Mouse (Mus musculus): ENCODE data around the gene Gm20431.
A peak's percentile ranks its signal among the peaks of the same experiment; 100 is the strongest.

Gm20431 gene

GRCm38 (mm10) chr2:167599195-167599594 lies 62.1 kb downstream of the Gm20431 start:
- DNase-seq (ENCODE audit: low spot score) = no peak

DNA sequence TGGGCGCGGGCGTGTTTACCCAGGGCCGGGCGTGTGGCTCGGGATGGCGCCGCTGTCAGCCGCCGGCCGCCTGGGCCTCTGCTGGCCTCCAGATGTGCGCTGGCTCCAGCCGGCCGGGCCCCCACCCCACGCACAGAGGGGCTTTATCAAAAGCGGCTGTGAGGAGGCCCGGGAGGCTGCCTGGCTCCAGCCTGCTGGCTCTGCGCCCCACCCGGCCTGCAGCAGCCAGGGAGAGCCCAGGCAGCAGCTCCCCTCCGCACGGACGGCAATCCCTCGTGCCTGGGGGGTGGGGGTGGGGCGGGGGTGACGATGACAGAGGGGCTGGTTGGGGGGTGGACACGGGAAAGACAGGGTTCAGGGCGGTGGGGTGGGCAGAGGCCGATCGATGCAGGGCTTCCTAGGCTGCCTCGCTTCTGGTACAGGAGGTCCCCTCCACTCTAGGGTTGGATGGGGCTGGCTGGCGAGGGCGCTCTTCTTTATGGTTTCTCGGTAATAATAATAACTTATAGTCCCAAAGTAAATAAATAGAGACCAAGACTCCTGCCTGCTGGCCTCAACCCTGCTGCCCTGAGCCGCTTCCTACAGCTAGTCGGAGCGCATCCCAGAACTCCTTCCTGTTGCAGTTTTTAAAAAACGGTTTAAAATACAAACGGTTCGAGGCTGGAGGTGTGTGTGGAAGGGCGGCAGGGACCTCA lies 63.7 kb downstream of the Gm20431 start:
- DNase-seq (ENCODE audit: low spot score) = no peak

GRCm38 (mm10) chr2:167596726-167597491 lies 64.4 kb downstream of the Gm20431 start:
- no peak for DNase-seq (ENCODE audit: low spot score)

DNA sequence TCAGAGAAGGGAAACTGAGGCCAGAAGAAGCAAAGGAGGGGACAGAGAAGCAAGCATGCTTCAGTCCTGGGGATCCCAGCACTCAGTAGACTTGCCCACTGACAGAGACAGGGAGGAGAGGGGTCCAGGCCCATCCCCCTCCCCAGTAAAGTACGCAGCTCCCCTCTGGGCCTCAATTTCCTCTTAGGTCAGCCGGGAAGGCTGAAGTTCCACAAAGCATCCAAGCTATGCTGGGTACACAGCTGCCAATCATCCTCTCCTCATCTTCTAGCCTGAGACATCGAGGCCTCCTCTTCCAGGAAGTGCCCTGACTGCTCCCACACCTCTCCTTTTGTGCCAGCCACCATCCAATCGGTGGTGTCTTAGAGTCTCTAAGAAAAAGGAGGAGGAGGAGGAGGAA lies 65.0 kb downstream of the Gm20431 start:
- DNase-seq (ENCODE audit: low spot score) = no peak

DNA sequence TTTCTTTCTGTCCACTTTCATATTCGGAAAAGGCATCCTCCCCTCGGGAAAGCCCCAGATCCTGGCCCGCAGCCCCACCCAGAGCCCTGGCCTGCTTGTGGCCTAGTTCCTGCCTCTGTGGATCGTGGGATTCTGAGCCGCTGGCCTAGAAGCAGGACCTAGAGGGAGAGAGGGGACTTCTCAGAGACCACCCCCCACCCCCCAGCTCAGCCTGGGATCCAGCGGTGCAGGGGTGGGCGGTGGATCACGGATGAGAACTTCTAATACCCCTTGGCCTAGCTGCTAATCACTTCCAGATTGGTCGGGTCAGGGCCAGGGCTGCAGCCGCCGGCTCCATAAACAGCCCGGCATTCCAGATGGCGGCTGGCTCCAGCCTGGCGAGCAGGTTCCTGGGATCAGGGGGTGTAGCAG lies 65.5 kb downstream of the Gm20431 start:
- DNase-seq (ENCODE audit: low spot score) = no peak

GRCm38 (mm10) chr2:167594444-167594934 lies 66.8 kb downstream of the Gm20431 start:
- DNase-seq (ENCODE audit: low spot score) = peak; percentile 93

DNA sequence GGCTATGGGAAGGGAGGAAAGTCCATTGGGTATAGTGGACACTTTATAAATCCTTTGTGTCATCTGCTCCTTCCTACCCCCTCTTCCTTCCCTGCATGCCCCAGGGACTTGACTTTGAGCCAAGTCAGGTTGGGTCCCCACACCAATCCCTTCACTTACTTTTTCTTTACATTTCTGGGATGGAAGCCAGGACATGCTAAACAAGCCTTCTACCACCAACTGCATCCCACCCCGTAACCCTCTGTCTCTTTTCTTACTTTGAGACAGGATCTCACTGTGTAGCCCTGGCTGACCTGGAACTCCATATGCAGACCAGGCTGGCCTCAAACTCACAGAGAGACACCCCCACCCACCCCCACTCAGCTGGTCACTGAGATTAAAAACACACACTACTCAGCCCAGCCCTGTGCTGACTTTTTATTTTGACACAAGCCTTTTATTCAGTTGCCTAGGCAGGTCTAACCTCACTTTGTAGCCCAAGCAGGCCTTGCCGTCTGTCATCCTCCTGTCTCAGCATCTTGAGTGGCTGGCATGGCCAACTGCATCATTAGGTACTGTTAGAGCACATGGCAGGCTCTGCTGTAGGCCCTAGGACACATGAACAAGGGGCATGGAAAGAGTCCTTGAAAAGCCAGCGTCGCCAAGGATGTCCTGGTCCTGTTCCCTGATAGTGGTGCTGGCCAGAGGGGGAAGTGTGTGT lies 67.6 kb downstream of the Gm20431 start:
- no peak for DNase-seq (ENCODE audit: low spot score)

- DNase-seq (ENCODE audit: low spot score) = no peak
These were observed 72.3 kb downstream of the Gm20431 start for GRCm38 (mm10) chr2:167588774-167589577.

DNA sequence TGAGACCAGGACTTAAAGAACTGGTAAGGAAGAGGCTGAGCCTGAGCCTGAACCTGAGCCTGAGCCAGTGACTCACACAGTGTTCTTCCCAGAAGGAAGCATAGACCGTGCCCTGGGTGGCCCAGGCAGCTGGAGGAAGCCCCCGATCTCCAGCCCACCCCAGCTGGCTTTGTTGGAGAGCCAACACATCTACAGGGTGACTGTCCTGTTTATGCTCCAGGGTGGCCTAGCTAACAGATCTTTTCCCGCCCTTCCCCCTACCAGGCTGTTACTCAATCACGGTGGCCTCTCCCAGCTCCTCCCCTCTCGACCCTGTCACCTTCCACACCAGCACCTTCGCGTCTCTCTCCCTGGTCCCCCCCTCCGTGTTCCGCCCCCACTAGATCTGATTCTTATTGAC lies 74.3 kb downstream of the Gm20431 start:
- DNase-seq (ENCODE audit: low spot score) = no peak

- DNase-seq (ENCODE audit: low spot score) = no peak
These were observed 75.3 kb downstream of the Gm20431 start for GRCm38 (mm10) chr2:167586041-167586440.

- DNase-seq (ENCODE audit: low spot score) = no peak
These were observed 76.0 kb downstream of the Gm20431 start for GRCm38 (mm10) chr2:167585273-167585672.

DNA sequence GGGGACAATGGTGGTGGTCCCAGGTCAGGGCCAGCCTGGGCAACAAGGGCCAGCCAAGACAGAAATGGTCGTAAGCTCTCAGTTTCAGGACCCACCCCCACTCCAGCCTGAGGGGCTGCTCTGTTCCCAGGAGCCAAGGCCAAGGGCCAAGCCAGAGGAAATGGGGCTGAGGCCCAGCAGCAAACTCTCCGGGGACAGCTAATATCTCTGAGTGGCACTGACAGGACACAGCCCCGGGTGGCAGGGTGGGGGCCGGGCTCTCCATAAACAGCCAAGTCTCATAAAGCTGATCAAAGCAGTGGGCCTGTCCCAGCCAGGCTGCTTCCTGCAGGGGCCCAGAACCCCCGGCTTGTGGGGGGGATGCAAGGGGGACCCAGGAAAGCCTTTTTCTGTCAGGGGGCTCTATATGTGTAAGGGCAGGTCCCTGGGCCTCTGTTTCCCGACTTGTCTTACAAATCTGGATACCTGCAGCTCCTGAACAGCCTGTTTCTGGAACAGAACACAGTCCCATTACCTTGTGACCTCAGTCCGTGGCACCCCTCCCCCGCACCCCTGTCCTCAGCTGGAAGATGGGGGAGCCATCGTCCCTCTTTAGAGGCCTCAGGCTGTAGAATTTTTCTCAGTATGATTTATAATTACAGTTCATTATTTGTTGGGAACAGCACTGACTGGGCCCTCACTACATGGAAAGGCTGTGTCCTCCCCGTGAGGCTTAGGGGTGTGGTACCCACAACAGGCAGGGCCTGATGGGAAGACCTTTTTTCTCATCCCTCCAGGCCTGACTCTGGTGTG lies 77.9 kb downstream of the Gm20431 start:
- DNase-seq (ENCODE audit: low spot score) = peak; percentile 46

GRCm38 (mm10) chr2:167578521-167578920 lies 82.8 kb downstream of the Gm20431 start:
- DNase-seq (ENCODE audit: low spot score) = no peak

- DNase-seq (ENCODE audit: low spot score) = no peak
These were observed 84.0 kb downstream of the Gm20431 start for GRCm38 (mm10) chr2:167577186-167577785.

DNA sequence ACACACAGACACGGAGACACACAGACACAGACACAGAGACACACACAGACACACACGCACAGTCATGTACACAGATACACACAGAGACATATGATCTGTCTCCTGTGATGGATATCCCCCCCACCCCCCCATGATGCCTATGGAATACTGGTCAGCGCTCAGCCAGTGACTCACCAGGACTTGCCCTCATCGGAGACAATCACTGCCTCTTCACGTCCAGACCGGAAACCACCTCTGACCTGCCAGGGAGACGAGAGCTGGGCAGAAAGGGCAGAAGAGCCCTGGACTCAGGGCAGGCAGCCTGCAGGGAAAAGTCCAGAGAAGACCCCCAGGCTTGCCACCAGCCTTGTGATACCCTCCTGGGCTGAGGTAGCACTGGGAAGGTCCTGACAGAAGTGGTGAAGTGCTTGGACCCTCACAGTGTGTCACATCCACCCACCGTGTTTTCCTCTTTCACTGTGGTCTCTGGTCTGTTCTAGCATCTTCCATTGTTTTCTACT lies 85.1 kb downstream of the Gm20431 start:
- no peak for DNase-seq (ENCODE audit: low spot score)

GRCm38 (mm10) chr2:167575581-167575980 lies 85.7 kb downstream of the Gm20431 start:
- DNase-seq (ENCODE audit: low spot score) = no peak

DNA sequence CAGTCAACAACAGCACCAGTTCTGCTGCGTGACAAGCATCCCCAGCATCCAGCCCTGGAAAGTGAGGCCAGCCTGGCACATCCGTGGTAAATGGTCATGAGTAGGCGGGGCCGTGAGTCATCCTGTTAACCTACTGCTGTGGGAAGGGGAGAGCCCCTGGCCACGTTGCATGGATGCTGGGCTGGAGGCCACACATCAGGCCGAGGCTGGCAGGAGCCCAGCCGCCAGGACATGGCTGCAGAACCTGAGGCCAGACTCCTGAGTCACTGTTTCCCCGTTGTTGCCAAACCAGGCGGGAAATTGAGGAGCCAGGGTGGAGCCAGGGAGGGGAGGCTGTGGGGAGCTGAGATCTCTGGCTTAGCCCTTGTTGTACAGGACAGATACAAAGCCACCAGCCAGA lies 86.5 kb downstream of the Gm20431 start:
- peak; percentile 73 for DNase-seq (ENCODE audit: low spot score)

GRCm38 (mm10) chr2:167571442-167572220 lies 89.7 kb downstream of the Gm20431 start:
- no peak for DNase-seq (ENCODE audit: low spot score)

DNA sequence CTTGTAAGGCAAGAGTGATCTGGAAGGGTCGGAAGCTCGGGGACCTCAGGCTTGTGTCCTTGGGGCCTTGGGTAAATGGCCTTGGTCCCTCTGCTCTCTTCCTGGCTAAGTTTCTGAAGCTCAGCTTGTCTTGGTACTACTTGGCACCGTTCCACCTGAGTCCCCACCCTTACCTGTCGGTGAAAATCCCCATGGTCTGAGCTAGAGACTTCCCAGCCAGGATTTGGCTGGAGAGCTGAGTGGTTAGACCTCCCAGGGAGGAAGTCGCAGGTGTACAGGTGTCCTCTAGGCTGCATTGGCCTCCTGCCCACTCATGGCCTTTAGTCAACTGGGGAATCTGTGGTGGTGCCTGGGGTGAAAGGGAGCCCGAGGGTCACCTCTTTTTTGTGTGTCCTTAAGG lies 90.5 kb downstream of the Gm20431 start:
- no peak for DNase-seq (ENCODE audit: low spot score)

All from MN1 (cell line).